Mouse (Mus musculus): Measurements from ENCODE around the gene Olfr474.
"Not testable (repeated sequence)": the region's sequence is repeated elsewhere in the genome, so short reads cannot be mapped to it uniquely, and the experiment has no call there.

Olfr474 gene

GRCm38 (mm10) chr7:107954343-107954742, at the start of gene Olfr474:
TSS of gene Olfr474 (plus strand) at chr7:107954643.
- no peak for DNase-seq (ENCODE audit: low read depth, low spot score)

GRCm38 (mm10) chr7:107930146-107930545, 24.3 kb upstream of the Olfr474 start, which contains the start of gene Olfr473:
TSS of gene Olfr473 (plus strand) at chr7:107930446.
- no peak for DNase-seq (ENCODE audit: low read depth, low spot score)

- DNase-seq (ENCODE audit: low read depth, low spot score) = not testable (repeated sequence)
Measured at GRCm38 (mm10) chr7:107952539-107952938, 1.9 kb upstream of the Olfr474 start.

- no peak for DNase-seq (ENCODE audit: low read depth, low spot score)
Measured at GRCm38 (mm10) chr7:107964503-107964902, 10.1 kb downstream of the Olfr474 start, which contains the start of gene Olfr476. TSS of gene Olfr476 (plus strand) at chr7:107964803.

- DNase-seq (ENCODE audit: low read depth, low spot score) = no peak
Measured at GRCm38 (mm10) chr7:107986393-107986792, 31.9 kb downstream of the Olfr474 start, which contains the start of gene Olfr477. TSS of gene Olfr477 (plus strand) at chr7:107986693.
